In the genomic region with DNA sequence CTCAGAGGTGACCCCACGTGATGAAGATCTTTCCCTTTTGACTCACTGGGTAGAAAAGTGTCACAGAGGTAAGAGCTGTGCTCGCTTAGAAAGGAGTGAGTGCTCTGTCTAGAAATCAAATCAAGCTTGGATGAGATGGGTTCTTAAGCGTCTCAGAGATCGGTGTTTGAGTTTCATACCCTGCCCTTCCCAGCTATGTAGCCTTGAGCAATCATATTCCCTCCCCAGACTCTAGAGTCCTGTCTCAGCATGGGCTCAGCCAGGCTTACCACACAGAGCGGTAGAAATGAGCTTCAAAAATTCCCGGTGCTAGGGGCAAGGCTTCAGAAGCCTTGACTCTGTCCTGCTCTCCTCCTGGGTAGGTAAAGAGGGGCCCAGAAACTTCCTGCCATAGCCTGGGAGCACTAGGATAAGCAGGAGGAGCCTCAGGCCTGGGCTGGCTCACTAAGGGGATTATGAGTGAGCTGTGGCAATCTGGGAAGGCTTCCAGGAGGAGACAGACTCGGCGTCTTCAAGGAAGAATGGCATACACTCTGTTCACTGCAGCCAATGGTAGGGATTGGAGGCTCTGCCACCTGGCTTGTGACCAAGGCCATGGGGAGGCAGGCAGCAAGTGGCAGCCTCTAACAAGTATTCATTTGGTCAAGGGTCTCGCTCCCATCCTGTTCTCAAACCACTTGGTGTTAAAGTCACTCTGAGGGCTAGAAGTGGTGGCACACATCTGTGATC, we compare ENCODE assay signal across 10 mouse cellular contexts. TPM values are rescaled to one million over a fixed set of nuclear protein-coding genes. Genes with fewer than 3 reads are reported as not detected.
DNase-seq lines count a peak whose midpoint lies in the region; ATAC-seq and TF ChIP-seq lines count a peak whose summit lies in the region.
"Had no signal": no experiment of that assay in that cellular context is flagged by ENCODE, and none has a peak within 500 bp of the region (broad histone marks: within the 10 kb centered on the region; RNA-seq: fewer than 3 reads in every experiment).

No protein-coding gene starts in this region.

- no peaks in the 10 kb centered on the region for H3K9me3 ChIP-seq in lung, postnatal 0 days (ENCODE audit: low read length)
- H3K9me3 ChIP-seq in intestine, embryonic 15.5 days, result no peaks in the 10 kb centered on the region
- no peaks in the 10 kb centered on the region for H3K9me3 ChIP-seq in stomach, embryonic 15.5 days

- H3K4me1 ChIP-seq in lung, postnatal 0 days (ENCODE audit: insufficient read depth, low read depth, low read length), result peaks cover 24% of the 10 kb centered on the region
- peaks cover 47% of the 10 kb centered on the region for H3K4me1 ChIP-seq in intestine, embryonic 15.5 days (replicated peaks)
- H3K4me1 ChIP-seq in stomach, embryonic 15.5 days, result peaks cover 63% of the 10 kb centered on the region

- no peaks in the 10 kb centered on the region for H3K27me3 ChIP-seq in lung, postnatal 0 days (replicated peaks; ENCODE audit: insufficient read depth, low read length)
- H3K27me3 ChIP-seq in intestine, embryonic 15.5 days (replicated peaks), result no peaks in the 10 kb centered on the region
- H3K27me3 ChIP-seq in stomach, embryonic 15.5 days (replicated peaks), result no peaks in the 10 kb centered on the region

- peak; percentile 72 for ATAC-seq in lung, postnatal 0 days
- ATAC-seq in intestine, embryonic 15.5 days, result no peak
- ATAC-seq in stomach, embryonic 15.5 days (ENCODE audit: insufficient read depth, low FRiP score, low read depth), result no peak
- ATAC-seq: activated CD4-positive, CD25-positive, alpha-beta regulatory T cell, adult 4 months had no signal

- H3K36me3 ChIP-seq in lung, postnatal 0 days (ENCODE audit: insufficient read depth, low read length), result no peaks in the 10 kb centered on the region
- H3K36me3 ChIP-seq in intestine, embryonic 15.5 days, result no peaks in the 10 kb centered on the region
- no peaks in the 10 kb centered on the region for H3K36me3 ChIP-seq in stomach, embryonic 15.5 days

- no peak for TF ChIP-seq EP300 in lung, postnatal 0 days (IDR thresholded peaks at IDR 0.05)

- no peak overlapping the region for H3K9ac ChIP-seq in lung, postnatal 0 days (replicated peaks; ENCODE audit: low read depth)
- H3K9ac ChIP-seq in intestine, embryonic 15.5 days, result no peak overlapping the region
- no peak overlapping the region for H3K9ac ChIP-seq in stomach, embryonic 15.5 days

- DNase-seq in heart, adult 11 months, result peak; percentile 92
- no peak for DNase-seq in heart, postnatal 36 days
- peak; percentile 74 for DNase-seq in lung, postnatal 0 days (ENCODE audit: low spot score)
- DNase-seq in lung, postnatal 25 days (ENCODE audit: low spot score), result no peak
- DNase-seq in gastrocnemius, postnatal 36 days, result no peak
- DNase-seq in thymus, postnatal 0 days (ENCODE audit: low spot score), result no peak

- TF ChIP-seq CTCF in lung, postnatal 0 days (IDR thresholded peaks at IDR 0.05), result no peak

- no peak overlapping the region for H3K4me2 ChIP-seq in lung, postnatal 0 days (replicated peaks; ENCODE audit: low read depth, low read length)
- no peak overlapping the region for H3K4me2 ChIP-seq in intestine, embryonic 15.5 days (replicated peaks)
- H3K4me2 ChIP-seq in stomach, embryonic 15.5 days, result no peak overlapping the region

- peak overlapping the region; percentile 77 for H3K27ac ChIP-seq in lung, postnatal 0 days (ENCODE audit: low read length)
- peak overlapping the region; percentile 73 for H3K27ac ChIP-seq in intestine, embryonic 15.5 days
- peak overlapping the region; percentile 61 for H3K27ac ChIP-seq in stomach, embryonic 15.5 days
- H3K27ac ChIP-seq: macrophage had no signal

- WGBS in lung, postnatal 0 days, result 50% methylated on average over 9 of the region's 9 CpGs
- WGBS in intestine, embryonic 15.5 days, result 73% methylated on average over 9 of the region's 9 CpGs
- WGBS in stomach, embryonic 15.5 days, result 68% methylated on average over 9 of the region's 9 CpGs

- intact Hi-C loops in heart, postnatal 36 days (cut with DNase I), result no loop called here
- intact Hi-C loops in gastrocnemius, postnatal 36 days (cut with DNase I), result no loop called here

- H3K4me3 ChIP-seq in lung, postnatal 0 days (ENCODE audit: low read depth, low read length), result no peak overlapping the region
- no peak overlapping the region for H3K4me3 ChIP-seq in intestine, embryonic 15.5 days (replicated peaks)
- H3K4me3 ChIP-seq in stomach, embryonic 15.5 days (replicated peaks), result no peak overlapping the region

RNA-seq across cellular contexts. Expression of a gene that starts 18.6 kb away (rescaled TPM):
- total RNA-seq in heart, postnatal 36 days (2021), result 10 to 100 TPM; 42.5 to 62.0 TPM
- 33.9 and 39.0 TPM in 2 replicates for polyA plus RNA-seq in lung, postnatal 0 days (2015; fragmentation: Nextera tagmentation; extraction: Ambion mirVana)
- polyA plus RNA-seq in intestine, embryonic 15.5 days (2015; fragmentation: Nextera tagmentation; extraction: Ambion mirVana), result 22.4 and 23.8 TPM in 2 replicates
- polyA plus RNA-seq in stomach, embryonic 15.5 days (2015; fragmentation: Nextera tagmentation; extraction: Ambion mirVana), result 42.7 and 47.9 TPM in 2 replicates
- 10 to 100 TPM; 20.9 to 25.5 TPM for total RNA-seq in gastrocnemius, postnatal 36 days (2021)
- polyA plus RNA-seq in thymus, postnatal 0 days (2015; fragmentation: Nextera tagmentation; extraction: Ambion mirVana), result 37.8 and 43.2 TPM in 2 replicates

RNA-seq across cellular contexts. Expression of a gene that starts 24.3 kb away (rescaled TPM):
- total RNA-seq in heart, postnatal 36 days (2021), result 1 to 10 TPM; 1.9 to 2.1 TPM
- 4.8 and 5.3 TPM in 2 replicates for polyA plus RNA-seq in lung, postnatal 0 days (2015; fragmentation: Nextera tagmentation; extraction: Ambion mirVana)
- 3.4 and 3.5 TPM in 2 replicates for polyA plus RNA-seq in intestine, embryonic 15.5 days (2015; fragmentation: Nextera tagmentation; extraction: Ambion mirVana)
- 3.1 and 3.6 TPM in 2 replicates for polyA plus RNA-seq in stomach, embryonic 15.5 days (2015; fragmentation: Nextera tagmentation; extraction: Ambion mirVana)
- total RNA-seq in gastrocnemius, postnatal 36 days (2021), result under 1 TPM; 0.20 to 0.52 TPM
- polyA plus RNA-seq in thymus, postnatal 0 days (2015; fragmentation: Nextera tagmentation; extraction: Ambion mirVana), result 8.5 and 9.7 TPM in 2 replicates

Comparison
In these comparisons a context has a peak if more than half of its experiments do, and no peak if none do; other contexts are left out.
1. DNase-seq: peak in heart, adult 11 months (single experiment) and lung, postnatal 0 days (single experiment); none in heart, postnatal 36 days (0 of 2), lung, postnatal 25 days (single experiment), gastrocnemius, postnatal 36 days (0 of 2) and thymus, postnatal 0 days (single experiment).
2. Peak in every context shown above with its lines, with median percentiles within 50 percentile points of each other: H3K27ac ChIP-seq.